Mouse (Mus musculus): ENCODE data around the gene Smarcd1. TPM values are rescaled to one million over a fixed set of nuclear protein-coding genes. Genes with fewer than 3 reads are reported as not detected.

Smarcd1 gene
- polyA plus RNA-seq, 1 experiment from 2014 or later: 91.5 TPM

DNA sequence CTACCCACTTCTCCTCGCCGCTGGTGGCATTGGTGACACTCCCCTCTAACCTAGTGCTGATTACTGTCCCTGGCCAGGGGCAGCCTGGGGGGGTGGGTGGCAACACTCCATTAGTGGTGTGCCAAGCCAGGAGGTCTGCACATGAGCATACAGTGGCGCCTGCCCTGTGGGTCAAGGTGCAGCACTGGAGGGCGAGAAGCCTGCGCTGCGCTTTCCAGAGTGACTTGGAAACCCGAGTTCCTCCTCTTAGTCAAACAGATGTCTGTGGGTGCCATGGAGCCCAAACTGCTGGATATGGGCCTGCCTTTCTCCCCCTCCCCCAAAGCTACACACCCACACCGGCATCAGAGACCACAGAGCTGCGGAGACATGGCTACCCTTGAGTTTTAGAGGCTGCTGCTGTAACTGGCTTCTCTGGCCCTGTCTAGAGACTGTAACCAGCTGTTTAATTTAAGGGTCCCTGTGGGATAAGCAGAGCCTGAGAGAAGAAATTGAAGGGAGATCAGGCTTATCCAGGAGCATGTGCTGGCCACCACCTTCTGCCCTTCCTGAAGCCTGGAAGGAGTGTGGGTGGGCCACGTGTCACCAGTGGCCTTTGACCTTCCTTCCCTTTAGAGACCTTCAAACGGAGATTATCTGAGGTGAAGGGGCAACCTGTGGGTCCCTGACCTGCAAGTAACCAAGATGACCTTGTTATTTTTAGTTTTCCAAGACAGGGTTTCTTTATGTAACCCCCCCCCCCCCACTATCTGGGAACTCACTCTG is 14.2 kb downstream of the Smarcd1 start:
- Histone ChIP-seq H3K27ac (replicated peaks) (peak overlapping the region; percentile 76), H3K4me3 (replicated peaks) (no peak overlapping the region), H3K9me3 (replicated peaks) (no peaks in the 10 kb centered on the region), H3K4me1 (peaks cover 43% of the 10 kb centered on the region), H3K36me3 (peaks cover 32% of the 10 kb centered on the region), H3K27me3 (replicated peaks) (no peaks in the 10 kb centered on the region), H3K4me2 (no peak overlapping the region; the same call in 1 of the 2 replicates), H3K9ac (replicated peaks) (0 out of 2 replicates have a peak overlapping the region, but pooled peaks have one; percentile 11)
- peak; percentile 13; the same call in 1 of the 2 replicates for ATAC-seq (ENCODE audit: low FRiP score)
- WGBS: 59% methylated on average over 11 of the region's 11 CpGs

GRCm38 (mm10) chr15:99716814-99717213 is 14.9 kb downstream of the Smarcd1 start:
- ATAC-seq (ENCODE audit: low FRiP score): no peak
- H3K4me2 ChIP-seq: no peak overlapping the region
- H3K36me3 ChIP-seq: peaks cover 25% of the 10 kb centered on the region
- H3K9me3 ChIP-seq (replicated peaks): no peaks in the 10 kb centered on the region
- no peaks in the 10 kb centered on the region for H3K27me3 ChIP-seq (replicated peaks)
- no peak overlapping the region for H3K9ac ChIP-seq (replicated peaks)
- H3K4me3 ChIP-seq (replicated peaks): no peak overlapping the region
- 79% methylated on average over 12 of the region's 12 CpGs for WGBS
- H3K4me1 ChIP-seq: peaks cover 43% of the 10 kb centered on the region
- peak overlapping the region; percentile 45 for H3K27ac ChIP-seq (replicated peaks)

DNA sequence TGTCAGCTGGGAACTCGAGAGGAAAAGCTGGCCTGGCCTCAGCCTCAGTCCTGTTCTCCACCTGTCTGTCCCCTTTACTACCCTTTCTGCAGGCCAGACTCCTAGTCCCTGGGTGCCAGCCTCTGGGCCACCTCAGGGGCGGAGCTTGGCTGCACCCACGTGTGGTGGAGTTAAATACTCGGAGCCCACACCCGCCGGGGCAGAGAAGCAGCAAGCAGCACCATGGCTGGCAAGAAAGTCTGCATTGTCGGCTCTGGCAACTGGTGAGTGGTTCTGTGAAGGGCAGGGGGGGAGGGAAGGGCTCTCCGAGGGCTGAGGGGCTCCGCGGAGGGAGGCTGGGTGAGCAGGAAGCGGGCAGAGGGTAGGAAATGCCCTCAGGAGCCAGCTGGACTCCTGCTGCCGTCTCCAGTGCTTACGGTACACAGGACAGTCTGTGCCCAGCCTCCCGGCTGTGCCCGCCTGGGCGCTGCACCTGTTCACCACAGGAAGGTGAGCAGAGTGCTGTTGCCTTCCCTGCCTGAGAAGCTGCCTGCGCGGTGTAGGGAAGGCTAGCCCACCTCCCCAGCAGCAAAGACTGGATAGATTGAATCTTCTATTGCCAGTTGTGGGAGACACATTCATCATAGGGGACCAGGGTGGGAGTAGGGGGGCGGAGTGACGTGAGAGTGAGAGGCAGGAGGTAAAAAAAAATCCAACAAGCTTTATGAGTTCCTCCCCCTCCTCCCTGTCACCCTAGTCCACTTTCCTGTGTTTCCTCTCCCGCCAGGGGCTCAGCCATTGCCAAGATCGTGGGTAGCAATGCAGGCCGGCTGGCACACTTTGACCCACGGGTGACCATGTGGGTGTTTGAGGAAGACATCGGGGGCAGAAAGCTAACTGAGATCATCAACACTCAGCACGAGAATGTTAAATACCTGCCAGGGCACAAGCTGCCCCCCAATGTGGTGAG is 15.7 kb downstream of the Smarcd1 start, which contains the start of gene Gpd1:
TSS of gene Gpd1 (plus strand) at position 130 of the 949 bp plus-strand sequence.
- WGBS: 63% methylated on average over 23 of the region's 26 CpGs
- Histone ChIP-seq H3K36me3 (peaks cover 17% of the 10 kb centered on the region), H3K27ac (replicated peaks) (peak within 1 kb of the TSS; percentile 76), H3K4me1 (peaks cover 46% of the 10 kb centered on the region), H3K4me3 (replicated peaks) (no peak within 1 kb of the TSS), H3K9me3 (replicated peaks) (no peaks in the 10 kb centered on the region), H3K9ac (replicated peaks) (0 out of 2 replicates have a peak within 1 kb of the TSS, but pooled peaks have one; percentile 11), H3K4me2 (peak within 1 kb of the TSS; percentile 20), H3K27me3 (replicated peaks) (no peaks in the 10 kb centered on the region)
- 0 out of 2 replicates have a peak, but pooled peaks have one; percentile 7 for ATAC-seq (ENCODE audit: low FRiP score)

- Histone ChIP-seq H3K9me3 (replicated peaks) (no peaks in the 10 kb centered on the region), H3K27me3 (replicated peaks) (no peaks in the 10 kb centered on the region), H3K9ac (replicated peaks) (no peak overlapping the region), H3K27ac (replicated peaks) (no peak overlapping the region), H3K4me3 (replicated peaks) (no peak overlapping the region), H3K4me1 (peaks cover 50% of the 10 kb centered on the region), H3K36me3 (peaks cover 9% of the 10 kb centered on the region), H3K4me2 (no peak overlapping the region)
- ATAC-seq (ENCODE audit: low FRiP score): no peak
- 78% methylated on average over 9 of the region's 9 CpGs for WGBS
Measured at GRCm38 (mm10) chr15:99718461-99719021, 16.6 kb downstream of the Smarcd1 start.

- 79% methylated on average over 8 of the region's 8 CpGs for whole genome bisulfite sequencing
- Histone ChIP-seq H3K4me1 (peaks cover 54% of the 10 kb centered on the region), H3K27ac (replicated peaks) (no peak overlapping the region), H3K9me3 (replicated peaks) (no peaks in the 10 kb centered on the region), H3K36me3 (no peaks in the 10 kb centered on the region), H3K9ac (replicated peaks) (no peak overlapping the region), H3K4me3 (replicated peaks) (no peak overlapping the region), H3K27me3 (replicated peaks) (no peaks in the 10 kb centered on the region), H3K4me2 (no peak overlapping the region)
- ATAC-seq (ENCODE audit: low FRiP score): no peak
Measured at GRCm38 (mm10) chr15:99719865-99720264, 17.9 kb downstream of the Smarcd1 start.

DNA sequence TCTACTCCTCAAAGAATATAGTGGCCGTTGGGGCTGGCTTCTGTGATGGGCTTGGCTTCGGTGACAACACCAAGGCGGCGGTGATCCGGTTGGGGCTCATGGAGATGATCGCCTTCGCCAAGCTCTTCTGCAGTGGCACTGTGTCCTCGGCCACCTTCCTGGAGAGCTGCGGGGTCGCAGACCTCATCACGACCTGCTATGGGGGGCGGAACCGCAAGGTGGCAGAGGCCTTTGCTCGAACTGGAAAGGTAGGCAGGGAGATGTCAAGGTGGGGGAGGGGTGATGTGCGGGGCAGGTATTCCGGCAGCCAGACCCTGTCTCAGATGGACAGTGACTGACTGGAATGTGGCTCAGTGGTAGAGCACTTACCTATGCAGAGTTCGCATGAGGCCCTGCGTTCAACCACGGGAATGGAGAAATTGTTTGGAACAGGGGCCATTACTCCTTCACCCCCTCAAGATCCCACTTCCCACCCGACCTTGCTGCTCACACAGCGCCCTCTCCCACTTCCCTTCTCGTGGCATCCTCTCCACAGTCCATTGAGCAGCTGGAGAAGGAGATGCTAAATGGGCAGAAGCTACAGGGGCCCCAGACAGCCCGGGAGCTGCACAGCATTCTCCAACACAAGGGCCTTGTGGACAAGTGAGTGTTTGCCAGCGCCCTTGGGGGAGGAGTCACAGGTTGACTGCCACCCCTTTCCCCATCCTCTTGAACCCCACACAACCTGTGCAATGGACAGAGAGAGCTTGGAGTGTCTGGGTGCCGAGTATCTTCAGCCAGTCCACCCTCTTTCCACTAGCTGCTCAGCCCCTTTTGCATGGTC is 20.2 kb downstream of the Smarcd1 start:
- WGBS: 86% methylated on average over 25 of the region's 25 CpGs
- no peak overlapping the region for H3K4me2 ChIP-seq
- H3K4me1 ChIP-seq: peaks cover 47% of the 10 kb centered on the region
- H3K4me3 ChIP-seq (replicated peaks): no peak overlapping the region
- no peaks in the 10 kb centered on the region for H3K27me3 ChIP-seq (replicated peaks)
- no peak overlapping the region for H3K27ac ChIP-seq (replicated peaks)
- no peaks in the 10 kb centered on the region for H3K9me3 ChIP-seq (replicated peaks)
- no peaks in the 10 kb centered on the region for H3K36me3 ChIP-seq
- no peak overlapping the region for H3K9ac ChIP-seq (replicated peaks)
- ATAC-seq (ENCODE audit: low FRiP score): no peak

- H3K4me2 ChIP-seq: 0 out of 2 replicates have a peak overlapping the region, but pooled peaks have one; percentile 67
- no peak overlapping the region for H3K4me3 ChIP-seq (replicated peaks)
- no peak for ATAC-seq (ENCODE audit: low FRiP score)
- H3K9ac ChIP-seq (replicated peaks): no peak overlapping the region
- peak overlapping the region; percentile 54 for H3K27ac ChIP-seq (replicated peaks)
- peaks cover 41% of the 10 kb centered on the region for H3K4me1 ChIP-seq
- H3K9me3 ChIP-seq (replicated peaks): no peaks in the 10 kb centered on the region
- H3K27me3 ChIP-seq (replicated peaks): no peaks in the 10 kb centered on the region
- WGBS: 71% methylated on average over 10 of the region's 10 CpGs
- peaks cover 8% of the 10 kb centered on the region for H3K36me3 ChIP-seq
Measured at GRCm38 (mm10) chr15:99723120-99723514, 21.2 kb downstream of the Smarcd1 start.

- WGBS: 19% methylated on average over 11 of the region's 11 CpGs
- no peak overlapping the region for H3K9ac ChIP-seq (replicated peaks)
- H3K9me3 ChIP-seq (replicated peaks): no peaks in the 10 kb centered on the region
- H3K27me3 ChIP-seq (replicated peaks): no peaks in the 10 kb centered on the region
- H3K4me1 ChIP-seq: peaks cover 41% of the 10 kb centered on the region
- peaks cover 14% of the 10 kb centered on the region for H3K36me3 ChIP-seq
- peak overlapping the region; percentile 54 for H3K27ac ChIP-seq (replicated peaks)
- peak overlapping the region; percentile 67 for H3K4me2 ChIP-seq
- no peak for ATAC-seq (ENCODE audit: low FRiP score)
- no peak overlapping the region; the same call in 1 of the 2 replicates for H3K4me3 ChIP-seq (replicated peaks)
Measured at GRCm38 (mm10) chr15:99723515-99724291, 21.8 kb downstream of the Smarcd1 start.

- Histone ChIP-seq H3K4me2 (peak overlapping the region; percentile 67), H3K27me3 (replicated peaks) (no peaks in the 10 kb centered on the region), H3K27ac (replicated peaks) (peak overlapping the region; percentile 54), H3K9ac (replicated peaks) (peak overlapping the region; percentile 56; the same call in 1 of the 2 replicates), H3K4me3 (replicated peaks) (peak overlapping the region; percentile 99), H3K4me1 (peaks cover 41% of the 10 kb centered on the region), H3K36me3 (peaks cover 20% of the 10 kb centered on the region), H3K9me3 (replicated peaks) (no peaks in the 10 kb centered on the region)
- WGBS: 9% methylated on average over 16 of the region's 16 CpGs
- peak; percentile 46 for ATAC-seq (ENCODE audit: low FRiP score)
Measured at GRCm38 (mm10) chr15:99724292-99725021, 22.5 kb downstream of the Smarcd1 start.
